ENCODE assay signal across 16 mouse cellular contexts in the genomic region with DNA sequence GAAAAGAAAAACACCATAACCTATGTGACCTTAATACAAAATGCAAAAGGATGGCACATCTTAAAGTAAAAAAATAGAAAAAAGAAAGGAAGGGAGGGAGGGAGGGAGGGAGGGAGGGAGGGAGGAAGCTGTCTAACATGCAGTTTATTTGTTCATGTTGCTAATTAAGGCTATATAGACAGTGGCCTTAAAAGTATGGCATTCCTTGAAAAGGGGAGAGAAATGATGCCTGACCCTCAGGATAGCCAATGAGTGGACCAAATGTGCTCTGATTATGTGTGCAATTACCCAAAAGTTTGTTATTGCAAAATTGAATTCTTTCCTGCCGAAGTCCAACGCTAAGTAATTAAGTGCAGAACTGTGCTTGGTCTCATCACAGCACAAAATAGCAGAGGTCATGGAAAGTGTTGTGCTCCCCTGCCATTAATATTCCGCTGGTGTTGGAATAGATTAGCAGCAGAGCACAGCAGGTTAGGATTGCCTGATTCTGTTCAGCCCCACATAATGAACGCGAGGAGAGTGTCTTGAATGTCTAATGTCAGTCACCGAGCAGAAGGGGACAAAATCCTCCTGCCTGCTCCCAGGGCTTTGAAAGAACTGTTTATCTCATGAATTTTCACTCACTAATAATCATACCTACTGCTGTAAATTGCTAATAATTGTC.
DNase-seq lines count a peak whose midpoint lies in the region; ATAC-seq lines count a peak whose summit lies in the region.
"Had no signal": no experiment of that assay in that cellular context is flagged by ENCODE, and none has a peak within 500 bp of the region (broad histone marks: within the 10 kb centered on the region; RNA-seq: fewer than 3 reads in every experiment).

No protein-coding gene starts in this region.

- no peaks in the 10 kb centered on the region for H3K36me3 ChIP-seq in forebrain, embryonic 10.5 days (replicated peaks)
- no peaks in the 10 kb centered on the region for H3K36me3 ChIP-seq in hindbrain, embryonic 13.5 days
- no peaks in the 10 kb centered on the region for H3K36me3 ChIP-seq in midbrain, embryonic 15.5 days (replicated peaks)
- H3K36me3 ChIP-seq: embryonic facial prominence, embryonic 15.5 days; G1E; liver, embryonic 13.5 days; stomach, embryonic 15.5 days had no signal

- no peak overlapping the region for H3K4me2 ChIP-seq in hindbrain, embryonic 13.5 days
- H3K4me2 ChIP-seq in midbrain, embryonic 15.5 days: no peak overlapping the region; the same call in 1 of the 2 replicates
- H3K4me2 ChIP-seq: embryonic facial prominence, embryonic 15.5 days; liver, embryonic 13.5 days; stomach, embryonic 15.5 days had no signal

- H3K4me3 ChIP-seq in forebrain, embryonic 10.5 days: no peak overlapping the region
- H3K4me3 ChIP-seq in hindbrain, embryonic 13.5 days: no peak overlapping the region
- H3K4me3 ChIP-seq in midbrain, embryonic 15.5 days: no peak overlapping the region
- H3K4me3 ChIP-seq: embryonic facial prominence, embryonic 15.5 days; liver, embryonic 13.5 days; stomach, embryonic 15.5 days had no signal

- 19% methylated on average over 6 of the region's 6 CpGs for WGBS in forebrain, embryonic 10.5 days
- WGBS in hindbrain, embryonic 13.5 days: 11% methylated on average over 6 of the region's 6 CpGs
- 2% methylated on average over 6 of the region's 6 CpGs for WGBS in midbrain, embryonic 15.5 days

- H3K9ac ChIP-seq in hindbrain, embryonic 13.5 days: no peak overlapping the region
- no peak overlapping the region for H3K9ac ChIP-seq in midbrain, embryonic 15.5 days
- H3K9ac ChIP-seq: embryonic facial prominence, embryonic 15.5 days; liver, embryonic 13.5 days; stomach, embryonic 15.5 days had no signal

- no peaks in the 10 kb centered on the region for H3K27me3 ChIP-seq in forebrain, embryonic 10.5 days (ENCODE audit: poor library complexity, severe bottlenecking)
- H3K27me3 ChIP-seq in hindbrain, embryonic 13.5 days: no peaks in the 10 kb centered on the region
- no peaks in the 10 kb centered on the region for H3K27me3 ChIP-seq in midbrain, embryonic 15.5 days (replicated peaks)
- H3K27me3 ChIP-seq: liver, embryonic 13.5 days; stomach, embryonic 15.5 days had no signal

- ATAC-seq in hindbrain, embryonic 13.5 days (ENCODE audit: low FRiP score): peak; percentile 54; the same call in 1 of the 2 replicates
- peak; percentile 82 for ATAC-seq in midbrain, embryonic 15.5 days (replicated peaks)
- no peak for ATAC-seq in megakaryocyte progenitor cell, adult 5-6 weeks (replicated peaks; ENCODE audit: poor library complexity)

- peak; percentile 7 for DNase-seq in lung, postnatal 36 days
- no peak for DNase-seq in lung, postnatal 14 days
- DNase-seq in forebrain, embryonic 10.5 days (ENCODE audit: extremely low spot score, low spot score): peak; percentile 38
- no peak for DNase-seq in thymus, postnatal 36 days
- DNase-seq in adrenal gland, postnatal 14 days: no peak
- DNase-seq: cerebellum, adult 9-11 months; heart, postnatal 10 days; kidney, adult 9 months; liver, embryonic 13.5 days; thymus, postnatal 14 days had no signal

- H3K27ac ChIP-seq in forebrain, embryonic 10.5 days: peak overlapping the region; percentile 44; the same call in 1 of the 2 replicates
- H3K27ac ChIP-seq in hindbrain, embryonic 13.5 days: peak overlapping the region; percentile 67
- peak overlapping the region; percentile 57 for H3K27ac ChIP-seq in midbrain, embryonic 15.5 days
- H3K27ac ChIP-seq: embryonic facial prominence, embryonic 15.5 days; liver, embryonic 13.5 days; stomach, embryonic 15.5 days had no signal

- H3K4me1 ChIP-seq in forebrain, embryonic 10.5 days: peaks cover 34% of the 10 kb centered on the region
- peaks cover 25% of the 10 kb centered on the region for H3K4me1 ChIP-seq in hindbrain, embryonic 13.5 days (replicated peaks)
- H3K4me1 ChIP-seq in midbrain, embryonic 15.5 days: peaks cover 21% of the 10 kb centered on the region
- H3K4me1 ChIP-seq: embryonic facial prominence, embryonic 15.5 days; liver, embryonic 13.5 days; stomach, embryonic 15.5 days had no signal

- H3K9me3 ChIP-seq in forebrain, embryonic 10.5 days: peaks cover 5% of the 10 kb centered on the region; the same call in 1 of the 2 replicates
- no peaks in the 10 kb centered on the region for H3K9me3 ChIP-seq in hindbrain, embryonic 13.5 days
- no peaks in the 10 kb centered on the region for H3K9me3 ChIP-seq in midbrain, embryonic 15.5 days
- H3K9me3 ChIP-seq: embryonic facial prominence, embryonic 15.5 days; liver, embryonic 13.5 days; stomach, embryonic 15.5 days had no signal

Comparison
In these comparisons a context has a peak if more than half of its experiments do, and no peak if none do; other contexts are left out.
1. DNase-seq: peak in lung, postnatal 36 days (single experiment) and forebrain, embryonic 10.5 days (single experiment); none in lung, postnatal 14 days (single experiment), thymus, postnatal 36 days (0 of 2) and adrenal gland, postnatal 14 days (single experiment).
2. Peak in every context shown above with its lines, with median percentiles within 50 percentile points of each other: H3K27ac ChIP-seq.